Mouse (Mus musculus): Measurements from ENCODE around the gene Cacfd1.

- TF ChIP-seq EP300 (IDR thresholded peaks at IDR 0.05; ENCODE audit: insufficient read depth, low read depth, low read length) (no peak), CTCF (IDR thresholded peaks at IDR 0.05; ENCODE audit: low read depth, low read length) (no peak)
Observed at GRCm38 (mm10) chr2:27037008-27037407, 27.3 kb downstream of the Cacfd1 start.
